Mouse (Mus musculus) spleen, adult 12 weeks (tissue): ENCODE results near the gene Narf.

Experiments
- DNase-seq: peaks from one replicate; pipeline ENCODE4 v3.0.0; 2022; ENCODE audit warnings: low spot score

Gene Narf

GRCm38 (mm10) chr11:121236564-121237344, at the start of gene Narf:
Gene Narf, plus strand, starts transcription at chr11:121237253.
- DNase-seq = peak; percentile 99

DNA sequence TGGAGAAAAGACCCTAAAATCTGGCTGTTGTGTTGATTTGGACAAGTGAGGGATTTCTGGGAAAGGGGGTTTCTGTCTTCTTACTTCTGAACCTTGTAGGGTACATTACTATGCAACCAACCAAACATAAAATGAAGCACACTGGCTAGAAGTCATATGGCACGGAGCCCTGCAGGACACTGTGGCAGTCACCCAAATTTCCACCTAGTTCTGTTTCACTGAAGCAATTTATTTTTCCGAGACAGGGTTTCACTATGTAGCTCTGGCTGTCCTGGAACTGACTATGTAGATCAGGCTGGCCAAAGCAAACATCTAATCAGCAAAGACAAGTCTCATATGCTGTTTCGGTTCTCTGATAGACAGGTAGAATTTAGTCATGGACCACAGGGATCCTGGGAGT, 47.4 kb upstream of the Narf start:
- no peak for DNase-seq

DNA sequence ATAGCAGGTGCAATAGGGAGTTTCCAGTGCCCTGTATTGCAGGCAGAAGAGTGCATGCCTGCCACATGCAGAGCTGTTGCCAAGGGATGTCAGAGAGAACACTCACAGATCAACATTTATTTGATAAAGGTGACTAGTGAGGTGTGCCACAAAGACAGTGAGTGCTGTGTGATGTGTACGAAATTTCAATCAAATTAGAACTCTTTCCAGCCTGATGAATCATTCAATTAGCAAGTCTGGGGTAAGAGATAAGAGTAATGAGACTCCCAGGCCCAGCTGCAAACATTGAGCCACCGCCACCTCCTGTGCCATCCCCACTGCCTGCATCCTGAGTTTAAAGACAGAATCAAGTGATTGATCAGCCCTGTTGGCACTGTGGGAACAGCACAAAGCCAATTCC, 44.3 kb upstream of the Narf start:
- DNase-seq = no peak

- DNase-seq = no peak
Measured at GRCm38 (mm10) chr11:121193415-121193814, 43.6 kb upstream of the Narf start.

DNA sequence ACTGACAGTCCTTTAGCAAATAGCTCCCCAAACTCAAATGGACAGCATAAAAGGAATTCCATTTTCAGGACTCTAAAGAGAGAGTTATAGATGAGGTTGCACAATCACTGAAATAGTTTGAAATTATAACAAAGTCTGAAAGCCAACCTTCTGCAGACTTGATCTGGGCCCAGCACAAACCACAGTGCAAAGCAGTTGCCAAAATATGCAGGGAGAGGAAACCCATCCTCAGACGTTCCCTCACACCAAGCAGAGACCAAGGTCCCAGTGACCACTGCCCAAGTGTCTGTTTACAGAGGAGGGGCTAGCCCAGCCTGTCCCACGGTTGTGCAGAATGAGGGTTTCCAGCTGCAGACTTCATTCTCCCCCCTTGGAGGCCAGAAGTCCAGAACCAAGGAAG, 38.4 kb upstream of the Narf start:
- no peak for DNase-seq

GRCm38 (mm10) chr11:121199851-121200250, 37.2 kb upstream of the Narf start:
- DNase-seq = no peak

DNA sequence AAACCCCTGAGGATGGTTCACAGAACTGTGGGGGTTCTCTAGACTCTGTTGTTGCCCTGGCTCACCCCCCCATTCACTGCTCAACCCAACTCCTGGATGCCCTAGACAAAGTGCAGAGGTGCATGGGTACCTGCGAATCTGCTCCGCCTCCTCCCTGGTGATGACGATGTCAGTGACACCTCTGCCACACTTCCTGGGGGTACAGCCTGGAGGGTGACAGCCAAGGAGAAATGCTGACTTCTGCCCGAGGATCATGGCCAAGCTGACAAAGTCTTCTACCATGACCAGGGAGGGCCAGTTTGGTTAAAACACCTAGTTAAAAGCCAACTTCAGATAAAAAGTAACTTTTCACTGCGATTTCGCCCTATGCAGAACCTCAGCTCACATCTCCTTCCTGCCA, 36.3 kb upstream of the Narf start:
- DNase-seq = no peak

DNA sequence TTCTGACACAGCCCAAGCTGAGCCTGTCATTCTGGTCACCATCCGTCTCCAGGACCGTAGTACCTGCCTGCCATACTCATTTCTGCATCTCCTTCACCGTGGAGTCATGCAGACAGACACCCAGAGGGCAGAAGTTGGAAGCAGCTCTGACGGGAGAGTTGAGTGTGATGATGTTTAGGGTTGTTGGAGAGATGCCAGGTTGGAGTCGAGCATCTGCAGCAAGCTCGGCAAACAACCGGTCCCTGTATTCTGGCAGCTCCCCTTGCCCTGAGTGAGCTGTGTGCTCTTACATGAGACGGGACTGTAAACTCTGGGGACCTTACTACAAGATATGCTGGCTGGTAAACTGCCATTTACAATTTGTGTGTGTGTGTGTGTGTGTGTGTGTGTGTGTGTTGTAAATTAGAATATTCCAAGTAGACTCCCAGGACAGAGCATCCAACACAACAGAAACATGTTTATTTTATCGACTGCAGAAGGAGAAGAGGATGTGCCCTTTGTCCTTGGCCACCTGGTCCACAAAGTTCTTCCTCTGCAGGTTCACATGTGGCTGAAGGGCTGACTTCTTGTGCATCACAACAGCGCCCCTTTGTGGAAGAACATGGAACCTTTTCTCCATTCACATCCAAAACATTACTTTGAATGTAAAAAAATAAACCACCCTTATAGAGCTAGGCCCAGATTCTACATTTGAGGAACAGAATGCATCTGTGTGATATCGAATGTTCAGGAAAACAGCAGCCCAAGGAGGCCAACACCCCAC, 35.4 kb upstream of the Narf start:
- no peak for DNase-seq

- no peak for DNase-seq
Measured at GRCm38 (mm10) chr11:121203859-121204160, 33.2 kb upstream of the Narf start.

DNA sequence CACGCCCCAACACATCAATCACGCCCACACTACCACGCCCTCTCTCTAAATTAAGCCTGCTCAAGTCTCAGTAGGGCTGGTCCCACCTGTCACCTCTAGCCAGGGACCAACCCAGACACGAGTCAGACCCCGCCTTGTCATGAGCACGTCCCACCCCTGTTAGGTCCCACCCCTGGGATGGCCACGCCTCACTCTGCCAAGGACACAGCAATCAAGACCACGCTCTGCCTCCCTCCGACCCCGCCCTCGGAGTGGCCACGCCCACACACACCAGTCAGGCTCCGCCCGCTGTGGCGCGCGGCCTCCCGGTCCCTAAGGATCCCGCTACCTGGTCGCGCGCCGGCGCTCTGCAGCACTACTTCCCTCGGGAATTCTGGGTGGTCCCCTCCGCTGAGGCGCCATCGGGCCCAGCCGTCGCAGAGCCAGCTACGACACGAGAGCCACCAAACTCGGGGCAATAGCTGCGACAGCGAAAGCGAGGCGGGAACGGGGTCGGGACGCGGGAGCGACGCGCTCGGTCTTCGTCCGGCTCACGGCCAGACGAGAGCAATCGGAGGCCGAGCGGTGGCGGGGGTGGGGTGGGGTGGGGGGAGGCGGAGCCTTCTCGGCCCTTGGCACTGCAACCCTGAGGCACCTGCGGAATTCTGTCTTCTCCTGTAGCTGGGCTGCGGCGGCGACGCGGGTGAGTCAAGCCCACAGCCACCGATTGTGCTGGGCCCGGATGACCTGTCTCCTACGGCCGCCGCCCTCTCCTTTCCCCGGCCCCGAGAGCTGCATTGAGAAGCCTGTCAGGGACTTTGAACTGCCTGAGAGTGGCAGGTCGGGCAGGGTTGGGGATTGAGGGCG, 32.7 kb upstream of the Narf start, which contains the start of the genes Hexdc and Ogfod3:
Gene Hexdc, plus strand, starts transcription at position 273 of the 846 bp plus-strand sequence.
Gene Ogfod3, minus strand, starts transcription at position 551 of the 846 bp plus-strand sequence.
- peak; percentile 95 for DNase-seq

DNA sequence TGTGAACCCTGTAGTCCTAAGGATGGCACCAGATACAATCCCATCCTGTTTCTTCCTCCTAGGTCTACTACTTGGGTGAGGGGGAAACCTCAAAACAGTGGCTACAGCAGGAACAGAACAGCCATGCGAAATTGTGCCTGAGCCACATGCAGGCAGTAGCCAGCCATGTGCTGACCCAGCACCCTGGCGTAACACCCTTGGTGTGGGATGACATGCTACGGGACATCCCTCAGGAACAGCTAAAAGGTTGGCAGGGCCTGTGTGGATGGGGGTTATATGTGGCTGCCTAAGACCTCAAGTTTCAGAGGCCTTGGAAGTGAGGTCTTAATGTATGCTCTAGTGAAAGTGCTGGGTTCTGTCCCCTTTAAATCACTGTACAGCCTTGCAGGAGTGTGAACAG, 20.2 kb upstream of the Narf start:
- no peak for DNase-seq

DNA sequence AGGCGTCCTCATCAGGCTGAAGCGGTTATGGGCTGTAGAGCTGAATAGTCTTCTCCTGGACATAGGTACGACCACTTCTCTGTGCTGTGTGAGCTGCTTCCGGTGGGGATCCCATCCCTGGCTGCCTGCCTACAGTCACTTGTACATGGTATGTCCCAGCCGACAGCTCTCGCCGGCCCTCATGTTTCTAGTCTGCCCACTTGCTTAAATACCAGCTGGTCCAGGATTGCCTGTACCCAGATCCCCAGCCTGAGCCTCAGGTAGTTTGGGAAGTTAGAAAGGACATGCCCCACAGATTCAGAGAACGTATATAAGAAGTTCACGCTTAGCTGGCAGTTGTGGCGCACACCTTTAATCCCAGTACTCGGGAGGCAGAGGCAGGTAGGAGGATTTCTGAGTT, 17.3 kb upstream of the Narf start:
- DNase-seq = no peak

DNA sequence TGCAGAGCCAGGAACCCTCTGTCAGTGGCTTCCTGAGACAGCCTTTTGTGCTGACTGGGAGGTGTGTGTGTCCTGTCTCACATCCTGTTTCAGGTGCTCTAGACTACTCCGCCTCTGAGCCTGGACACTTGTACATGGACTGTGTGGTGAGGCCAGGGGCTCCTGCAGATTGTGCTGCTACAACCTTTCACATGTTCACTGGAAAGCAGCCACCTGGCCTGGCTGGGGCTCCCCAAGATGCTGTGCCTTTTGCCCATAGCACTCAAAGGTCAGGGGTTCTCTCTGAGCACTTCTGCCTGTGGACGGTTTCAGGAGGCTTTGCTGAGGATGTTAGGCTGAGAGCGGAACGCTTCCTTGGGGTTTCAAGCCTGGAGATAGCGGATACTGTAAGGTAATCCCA, 16.3 kb upstream of the Narf start:
- DNase-seq = no peak

DNA sequence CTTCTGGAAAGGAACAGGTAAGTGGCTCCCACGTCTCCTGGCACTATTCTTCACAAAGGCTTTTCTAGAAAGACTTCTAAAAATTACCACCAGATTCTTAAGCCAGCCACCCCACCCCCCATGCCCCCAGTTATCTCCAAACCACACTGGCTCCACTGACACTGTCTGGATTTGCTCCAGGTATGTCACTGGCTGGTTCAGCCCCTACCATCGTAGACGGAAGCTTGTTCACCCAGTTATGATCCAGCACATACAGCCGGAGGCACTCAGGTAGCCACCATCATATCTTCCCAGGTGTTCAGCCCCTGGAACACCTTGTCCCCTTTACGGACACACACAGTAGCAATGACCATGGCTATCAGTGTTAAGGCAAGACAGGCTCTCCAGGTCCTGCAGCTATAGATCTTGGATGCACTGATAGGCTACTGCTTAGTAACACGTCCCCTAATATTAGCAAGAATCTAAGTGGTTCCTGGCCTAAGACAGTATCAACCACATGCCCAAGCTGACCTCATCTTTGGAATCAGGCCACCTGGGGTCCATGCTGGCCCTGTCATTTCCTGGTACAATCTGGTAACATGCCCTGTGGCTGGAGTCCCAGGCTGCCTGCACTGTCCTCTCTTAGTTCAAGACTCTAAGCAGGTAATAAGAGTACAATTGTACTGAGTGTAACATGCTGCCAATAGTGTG, 15.6 kb upstream of the Narf start:
- no peak for DNase-seq

GRCm38 (mm10) chr11:121228129-121229017, 8.7 kb upstream of the Narf start:
- no peak for DNase-seq

DNA sequence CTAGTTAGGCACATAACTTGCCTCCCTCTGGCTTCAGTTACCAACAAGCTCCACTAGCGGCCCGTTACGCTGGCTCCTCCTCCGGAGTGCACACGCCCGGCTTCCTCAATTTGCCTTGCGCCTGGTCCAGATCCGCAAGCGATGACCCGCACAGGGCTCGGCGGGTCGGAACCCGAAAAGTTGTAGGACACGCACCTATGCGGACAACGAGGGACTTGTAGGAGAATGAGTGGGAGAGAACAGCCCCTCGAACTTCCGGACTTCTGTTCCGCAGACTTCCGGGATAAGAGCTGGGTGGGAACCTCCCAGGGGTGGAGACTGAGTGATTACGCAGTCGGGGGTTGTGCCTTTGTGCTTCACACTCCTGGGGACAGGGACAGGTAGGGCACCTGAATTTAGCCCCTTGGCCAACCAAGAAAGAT, 8.0 kb upstream of the Narf start, which contains the start of gene Cybc1:
Gene Cybc1, minus strand, starts transcription at position 305 of the 422 bp plus-strand sequence.
- peak; percentile 73 for DNase-seq

- no peak for DNase-seq
Measured at GRCm38 (mm10) chr11:121231191-121231590, 5.9 kb upstream of the Narf start.

DNA sequence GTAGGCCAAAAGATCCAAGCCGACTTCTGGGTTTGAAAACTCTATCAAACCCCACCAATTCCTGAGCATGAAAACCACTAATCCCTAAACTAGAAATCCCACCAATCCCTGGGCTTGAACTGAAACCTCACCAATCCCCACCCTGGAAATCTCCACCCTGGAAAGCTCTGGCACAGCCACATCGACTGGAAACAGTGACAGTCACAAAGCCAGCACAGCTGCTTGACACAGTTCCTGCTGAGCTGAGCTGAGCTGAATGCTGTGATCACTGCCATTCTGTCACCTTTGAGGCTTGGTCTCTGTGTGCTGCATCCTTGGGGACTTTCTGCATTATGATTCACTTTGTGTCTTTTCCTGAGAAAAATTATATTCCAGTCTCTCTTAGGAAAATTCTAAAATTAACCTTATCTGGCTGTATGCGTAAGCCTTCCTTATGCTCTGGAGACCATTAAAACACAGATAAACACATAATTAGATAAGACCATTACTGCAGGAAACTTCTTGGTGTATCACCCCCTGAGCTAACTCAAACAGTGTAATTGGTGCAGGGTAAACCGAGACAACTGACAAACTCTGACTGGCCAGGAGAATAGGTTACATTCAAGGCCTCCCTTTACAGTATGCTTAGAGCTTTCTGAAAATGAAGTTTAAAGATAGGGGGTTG, 5.3 kb upstream of the Narf start:
- no peak for DNase-seq

DNA sequence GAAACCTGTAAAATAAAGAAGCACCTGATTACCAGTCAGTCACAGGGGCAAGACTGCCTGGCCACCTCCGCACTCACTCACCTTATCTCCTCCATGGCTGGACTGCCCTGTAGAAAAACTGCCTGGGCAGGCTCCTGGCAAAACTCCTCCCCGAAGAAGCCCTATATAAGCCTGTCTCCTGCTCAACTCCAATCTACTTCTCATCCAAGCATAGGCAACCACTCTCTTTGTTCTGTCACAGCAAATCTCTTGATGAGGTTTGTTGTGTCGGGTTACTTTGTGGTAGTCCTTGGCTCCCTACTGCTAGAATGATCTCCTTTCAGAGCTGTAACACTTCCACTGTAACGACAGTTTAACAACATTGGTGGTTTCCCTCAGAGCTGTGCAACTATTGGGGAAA, 4.3 kb upstream of the Narf start:
- no peak for DNase-seq
